Mouse (Mus musculus): ENCODE measurements around the gene Cyp1b1.

DNA sequence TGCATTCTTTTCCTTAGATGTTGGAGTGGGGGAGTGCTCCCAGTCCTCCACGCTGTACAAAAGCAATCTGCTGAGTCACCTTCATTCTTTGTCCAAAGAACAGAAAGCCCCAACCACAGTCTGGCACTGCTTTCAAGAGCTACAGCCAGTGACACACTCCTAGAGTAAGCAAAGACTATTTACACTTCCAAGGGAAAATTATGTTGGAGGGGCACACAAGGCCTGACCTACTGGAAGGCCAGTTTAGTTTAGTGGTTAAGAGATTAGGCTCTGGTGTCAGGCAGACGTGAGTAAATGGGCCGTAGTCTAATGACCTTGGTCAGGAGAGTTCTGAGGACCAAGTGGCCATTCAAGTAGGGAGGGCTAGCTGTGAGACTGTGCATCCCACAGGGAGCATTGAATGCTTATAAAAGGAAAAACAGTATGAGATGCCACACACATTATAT is 31.3 kb upstream of the Cyp1b1 start:
- TF ChIP-seq ZC3H11A (IDR thresholded peaks at IDR 0.05; ENCODE audit: borderline replicate concordance, low read depth, low read length) (no peak), ZNF384 (IDR thresholded peaks at IDR 0.05; ENCODE audit: low read depth, low read length) (no peak)
